Comparison of ENCODE assay signal across 7 mouse cellular contexts in the genomic region with DNA sequence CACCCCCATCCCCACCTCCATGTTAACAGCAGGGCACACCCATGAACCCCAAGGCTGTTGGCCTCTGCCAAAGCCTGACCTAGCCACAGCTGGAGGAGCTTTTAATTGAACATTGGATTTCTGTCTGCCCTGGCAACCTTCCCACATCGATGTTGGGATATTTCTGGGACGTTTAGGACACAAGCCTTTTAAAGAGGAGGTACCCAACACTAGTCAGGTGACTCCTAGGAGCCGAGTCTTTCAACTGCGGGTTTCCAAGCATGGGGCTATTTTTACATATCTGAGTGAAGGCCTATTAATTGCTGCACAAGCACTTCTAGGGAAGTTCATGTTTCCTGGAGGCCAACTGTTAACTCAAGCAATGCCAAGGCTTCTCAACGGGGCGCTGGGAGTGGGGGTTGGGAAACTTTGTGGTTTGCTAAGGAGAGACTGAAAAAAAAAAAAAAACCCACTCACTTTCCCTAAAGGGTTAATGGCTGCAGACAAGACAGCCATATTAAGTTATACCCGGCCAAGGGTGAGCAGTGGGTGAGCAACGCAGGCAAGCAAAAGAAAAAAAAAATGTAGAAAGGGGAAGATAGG.
DNase-seq lines count a peak whose midpoint lies in the region; ATAC-seq and TF ChIP-seq lines count a peak whose summit lies in the region.

No protein-coding gene starts in this region.

- no peak overlapping the region; the same call in 1 of the 2 replicates for H3K27ac ChIP-seq in ES-E14 (ENCODE audit: insufficient read depth, low read depth, low read length, poor library complexity, severe bottlenecking)
- H3K27ac ChIP-seq in heart, embryonic 15.5 days: peak overlapping the region; percentile 85
- H3K27ac ChIP-seq in limb, embryonic 14.5 days (replicated peaks; ENCODE audit: low read depth, low read length): peak overlapping the region; percentile 73

- H3K4me3 ChIP-seq in ES-E14 (ENCODE audit: insufficient read depth in 1 of 2, low read depth in 1 of 2, low read length in 2 of 2, poor library complexity in 1 of 2, severe bottlenecking in 1 of 2): no peak overlapping the region
- no peak overlapping the region for H3K4me3 ChIP-seq in heart, embryonic 15.5 days
- no peak overlapping the region for H3K4me3 ChIP-seq in limb, embryonic 14.5 days (replicated peaks; ENCODE audit: low read length)

- in situ Hi-C loops in ES-E14 (cut with MboI; ENCODE audit: low sequenced_read_pairs in 2 of 2, unreplicated experiment in 2 of 2): no loop called here

- H3K4me2 ChIP-seq in heart, embryonic 15.5 days: peak overlapping the region; percentile 43
- H3K4me2 ChIP-seq in limb, embryonic 14.5 days (replicated peaks; ENCODE audit: low read depth, low read length, severe bottlenecking): peak overlapping the region; percentile 26; the same call in 1 of the 2 replicates

- peaks cover 6 to 19% of the 10 kb centered on the region in 2 experiments for H3K4me1 ChIP-seq in ES-E14 (ENCODE audit: control insufficient read depth in 2 of 2, insufficient read depth in 2 of 2, low read length in 2 of 2, poor library complexity in 1 of 2)
- peaks cover 52% of the 10 kb centered on the region for H3K4me1 ChIP-seq in heart, embryonic 15.5 days (replicated peaks)
- peaks cover 60% of the 10 kb centered on the region for H3K4me1 ChIP-seq in limb, embryonic 14.5 days (ENCODE audit: control insufficient read depth, insufficient read depth, low read length)

- no peaks in the 10 kb centered on the region for H3K36me3 ChIP-seq in ES-E14 (ENCODE audit: control insufficient read depth, insufficient read depth, low read length, poor library complexity, severe bottlenecking)
- no peaks in the 10 kb centered on the region for H3K36me3 ChIP-seq in heart, embryonic 15.5 days
- no peaks in the 10 kb centered on the region for H3K36me3 ChIP-seq in limb, embryonic 14.5 days (ENCODE audit: control insufficient read depth, insufficient read depth, low read length)

- no peak overlapping the region for H3K9ac ChIP-seq in ES-E14 (ENCODE audit: insufficient read depth, low read depth, low read length, poor library complexity, severe bottlenecking)
- no peak overlapping the region for H3K9ac ChIP-seq in heart, embryonic 15.5 days
- no peak overlapping the region for H3K9ac ChIP-seq in limb, embryonic 14.5 days (ENCODE audit: low read depth, low read length, severe bottlenecking)

- no peak for TF ChIP-seq POLR2A in limb, embryonic 14.5 days (IDR thresholded peaks at IDR 0.05; ENCODE audit: borderline replicate concordance, extremely low read depth, insufficient read depth, insufficient read length)

- WGBS in heart, embryonic 15.5 days: 7% methylated on average over 8 of the region's 8 CpGs
- WGBS in limb, embryonic 14.5 days: 5% methylated on average over 8 of the region's 8 CpGs

- peak; percentile 61 for ATAC-seq in heart, embryonic 15.5 days (replicated peaks; ENCODE audit: insufficient number of reproducible peaks, insufficient read depth, low FRiP score, low read depth)
- ATAC-seq in limb, embryonic 14.5 days (ENCODE audit: low FRiP score, low read depth): peak; percentile 27

- peak; percentile 91 for DNase-seq in 3T3-L1 (ENCODE audit: low read depth, low spot score)
- DNase-seq in ES-E14 (ENCODE audit: low read depth, low spot score): no peak
- DNase-seq in limb, embryonic 14.5 days (ENCODE audit: low spot score): peak; percentile 61
- no peak for DNase-seq in layer of hippocampus, postnatal 14 days (ENCODE audit: low spot score in 2 of 2)
- DNase-seq in frontal cortex, postnatal 10 days (ENCODE audit: low spot score in 2 of 2): no peak
- DNase-seq in ovary, postnatal 10 days (ENCODE audit: low spot score): no peak

- H3K9me3 ChIP-seq in ES-E14 (ENCODE audit: control insufficient read depth, insufficient read depth, low read depth, low read length): no peaks in the 10 kb centered on the region
- no peaks in the 10 kb centered on the region for H3K9me3 ChIP-seq in heart, embryonic 15.5 days (replicated peaks)
- no peaks in the 10 kb centered on the region for H3K9me3 ChIP-seq in limb, embryonic 14.5 days (ENCODE audit: control insufficient read depth, low read length)

- no peaks in the 10 kb centered on the region for H3K27me3 ChIP-seq in heart, embryonic 15.5 days
- no peaks in the 10 kb centered on the region for H3K27me3 ChIP-seq in limb, embryonic 14.5 days (ENCODE audit: control insufficient read depth, insufficient read depth, low read length)

TF ChIP-seq in ES-E14, 5 proteins besides CTCF, POLR2A, EP300 and RAD21:
- TF ChIP-seq MAFK (IDR thresholded peaks at IDR 0.05; ENCODE audit: insufficient read depth, low read depth, low read length) (no peak), ZC3H11A (IDR thresholded peaks at IDR 0.05; ENCODE audit: borderline replicate concordance, low read depth, low read length) (no peak), ZNF384 (IDR thresholded peaks at IDR 0.05; ENCODE audit: low read depth, low read length) (peak; percentile 54; the same call in 1 of the 2 replicates), HCFC1 (IDR thresholded peaks at IDR 0.05; ENCODE audit: borderline replicate concordance, insufficient read depth, low read length) (no peak), CHD2 (IDR thresholded peaks at IDR 0.05; ENCODE audit: low read depth, low read length) (no peak)

Comparison
In these comparisons a context has a peak if more than half of its experiments do, and no peak if none do; other contexts are left out.
1. DNase-seq: peak in 3T3-L1 (single experiment) and limb, embryonic 14.5 days (single experiment); none in ES-E14 (single experiment), layer of hippocampus, postnatal 14 days (0 of 2), frontal cortex, postnatal 10 days (0 of 2) and ovary, postnatal 10 days (single experiment).